Comparison of ENCODE assay signal across 12 mouse cellular contexts in the genomic region with DNA sequence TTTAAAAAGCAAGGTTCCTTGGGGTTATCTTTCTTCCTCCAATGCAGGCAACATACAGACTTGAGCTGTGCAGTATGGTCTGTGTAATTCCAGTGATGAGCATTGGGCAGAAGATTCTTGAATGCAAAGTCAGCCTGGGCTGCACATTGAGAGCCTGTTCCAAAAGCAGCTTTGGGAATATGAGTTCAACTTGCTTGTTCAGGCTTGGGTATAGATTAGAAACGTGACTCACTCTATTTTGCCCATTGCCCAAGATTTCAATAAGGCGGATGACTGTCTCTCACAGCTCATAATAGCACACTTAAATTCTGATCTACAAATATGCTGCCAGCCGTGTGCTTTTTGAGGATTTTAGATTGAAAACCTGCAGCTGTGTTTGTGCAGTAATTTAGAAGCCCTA.
"Had no signal": no experiment of that assay in that cellular context is flagged by ENCODE, and none has a peak within 500 bp of the region (broad histone marks: within the 10 kb centered on the region; RNA-seq: fewer than 3 reads in every experiment).

No protein-coding gene starts in this region.

- H3K4me1 ChIP-seq: limb, embryonic 13.5 days; midbrain, embryonic 13.5 days; stomach, embryonic 15.5 days had no signal

- H3K36me3 ChIP-seq: limb, embryonic 13.5 days; midbrain, embryonic 13.5 days; stomach, embryonic 15.5 days had no signal

- H3K9me3 ChIP-seq: limb, embryonic 13.5 days; midbrain, embryonic 13.5 days; stomach, embryonic 15.5 days had no signal

- H3K4me3 ChIP-seq: limb, embryonic 13.5 days; midbrain, embryonic 13.5 days; stomach, embryonic 15.5 days had no signal

- H3K27me3 ChIP-seq: limb, embryonic 13.5 days; midbrain, embryonic 13.5 days; stomach, embryonic 15.5 days had no signal

- ATAC-seq: midbrain, embryonic 13.5 days had no signal

- DNase-seq: kidney, adult 9 months; kidney, postnatal 36 days; left cerebral cortex, postnatal 4 days; lung, adult 18-20 months; lung, postnatal 36 days; right cerebral cortex, postnatal 14 days; thymus, postnatal 36 days had no signal

- H3K9ac ChIP-seq: limb, embryonic 13.5 days; liver, embryonic 14.5 days; midbrain, embryonic 13.5 days; stomach, embryonic 15.5 days had no signal

- H3K27ac ChIP-seq: kidney, postnatal 0 days; limb, embryonic 13.5 days; liver, embryonic 14.5 days; midbrain, embryonic 13.5 days; stomach, embryonic 15.5 days had no signal

- H3K4me2 ChIP-seq: limb, embryonic 13.5 days; midbrain, embryonic 13.5 days; stomach, embryonic 15.5 days had no signal
